Mouse (Mus musculus) lung, postnatal 0 days (tissue): ENCODE results near the gene Nfix.

ENCODE experiments used
- CTCF ChIP-seq: IDR thresholded peaks from 2 replicates; pipeline ENCODE4 v1.5.1; 2016; ENCODE audit warnings: antibody characterized with exemption, mild to moderate bottlenecking
- EP300 ChIP-seq: IDR thresholded peaks from 2 replicates; pipeline ENCODE4 v1.6.1; 2016; ENCODE audit warnings: antibody characterized with exemption, mild to moderate bottlenecking, control low read depth

GRCm38 (mm10) chr8:84697166-84698130 lies 102.7 kb downstream of the Nfix start:
- TF ChIP-seq CTCF (peak; percentile 75), EP300 (no peak)
